Mouse (Mus musculus): ENCODE data around the gene Trappc12.

GRCm38 (mm10) chr12:28718106-28718505 lies 32.2 kb downstream of the Trappc12 start:
- TF ChIP-seq CTCF (IDR thresholded peaks at IDR 0.05), result no peak
- TF ChIP-seq EP300 (IDR thresholded peaks at IDR 0.05), result no peak

Data from lung, postnatal 0 days (tissue).